Mouse (Mus musculus): ENCODE measurements around the gene Il10rb. TPM values are rescaled to one million over a fixed set of nuclear protein-coding genes. Genes with fewer than 3 reads are reported as not detected.

The Il10rb gene
- total RNA-seq, 2 experiments from 2014 or later, result 7.0 to 7.8 TPM

GRCm38 (mm10) chr16:91448088-91448487 lies 42.1 kb downstream of the Il10rb start:
- no peak for DNase-seq
- intact Hi-C loops (cut with DNase I), result no loop called here

GRCm38 (mm10) chr16:91448895-91449294 lies 42.9 kb downstream of the Il10rb start:
- intact Hi-C loops (cut with DNase I), result no loop called here
- DNase-seq, result no peak

- no peak for DNase-seq
- intact Hi-C loops (cut with DNase I), result no loop called here
These were observed 44.4 kb downstream of the Il10rb start for GRCm38 (mm10) chr16:91450137-91451064.

- intact Hi-C loops (cut with DNase I), result no loop called here
- no peak for DNase-seq
These were observed 46.0 kb downstream of the Il10rb start for GRCm38 (mm10) chr16:91451949-91452348.

- intact Hi-C loops (cut with DNase I), result no loop called here
- no peak for DNase-seq
These were observed 46.5 kb downstream of the Il10rb start for GRCm38 (mm10) chr16:91452363-91452896.

GRCm38 (mm10) chr16:91455868-91456267 lies 49.9 kb downstream of the Il10rb start:
- intact Hi-C loops (cut with DNase I), result no loop called here

GRCm38 (mm10) chr16:91458301-91458746 lies 52.4 kb downstream of the Il10rb start:
- intact Hi-C loops (cut with DNase I), result no loop called here

More at GRCm38 (mm10) chr16:91455868-91456267, 49.9 kb downstream of the Il10rb start:
- no peak for DNase-seq

GRCm38 (mm10) chr16:91458976-91459375 lies 53.0 kb downstream of the Il10rb start:
- intact Hi-C loops (cut with DNase I), result no loop called here
- peak; percentile 76 for DNase-seq

More at GRCm38 (mm10) chr16:91458301-91458746, 52.4 kb downstream of the Il10rb start:
- no peak for DNase-seq

- no peak for DNase-seq
- intact Hi-C loops (cut with DNase I), result no loop called here
These were observed 53.4 kb downstream of the Il10rb start for GRCm38 (mm10) chr16:91459396-91459795.

- intact Hi-C loops (cut with DNase I), result no loop called here
- DNase-seq, result no peak
These were observed 53.9 kb downstream of the Il10rb start for GRCm38 (mm10) chr16:91459841-91460370.

- no peak for DNase-seq
- intact Hi-C loops (cut with DNase I), result no loop called here
These were observed 55.2 kb downstream of the Il10rb start for GRCm38 (mm10) chr16:91461066-91461638.

GRCm38 (mm10) chr16:91461773-91462181 lies 55.8 kb downstream of the Il10rb start:
- intact Hi-C loops (cut with DNase I), result no loop called here

GRCm38 (mm10) chr16:91462644-91463043 lies 56.7 kb downstream of the Il10rb start:
- intact Hi-C loops (cut with DNase I), result no loop called here
- DNase-seq, result no peak

More at GRCm38 (mm10) chr16:91461773-91462181, 55.8 kb downstream of the Il10rb start:
- DNase-seq, result no peak

GRCm38 (mm10) chr16:91463400-91463799 lies 57.4 kb downstream of the Il10rb start:
- intact Hi-C loops (cut with DNase I), result no loop called here
- no peak for DNase-seq

GRCm38 (mm10) chr16:91463836-91464400 lies 58.0 kb downstream of the Il10rb start:
- no peak for DNase-seq
- intact Hi-C loops (cut with DNase I), result no loop called here

- DNase-seq, result peak; percentile 96
- intact Hi-C loops (cut with DNase I), result no loop called here
These were observed 58.9 kb downstream of the Il10rb start for GRCm38 (mm10) chr16:91464594-91465504.

GRCm38 (mm10) chr16:91465505-91466240 lies 59.7 kb downstream of the Il10rb start:
- DNase-seq, result no peak
- intact Hi-C loops (cut with DNase I), result no loop called here

- no peak for DNase-seq
- intact Hi-C loops (cut with DNase I), result no loop called here
These were observed 60.6 kb downstream of the Il10rb start for GRCm38 (mm10) chr16:91466566-91466965.

- intact Hi-C loops (cut with DNase I), result no loop called here
- DNase-seq, result no peak
These were observed 64.5 kb downstream of the Il10rb start for GRCm38 (mm10) chr16:91470470-91470869.
